ENCODE assay signal across 10 mouse cellular contexts in the genomic region with DNA sequence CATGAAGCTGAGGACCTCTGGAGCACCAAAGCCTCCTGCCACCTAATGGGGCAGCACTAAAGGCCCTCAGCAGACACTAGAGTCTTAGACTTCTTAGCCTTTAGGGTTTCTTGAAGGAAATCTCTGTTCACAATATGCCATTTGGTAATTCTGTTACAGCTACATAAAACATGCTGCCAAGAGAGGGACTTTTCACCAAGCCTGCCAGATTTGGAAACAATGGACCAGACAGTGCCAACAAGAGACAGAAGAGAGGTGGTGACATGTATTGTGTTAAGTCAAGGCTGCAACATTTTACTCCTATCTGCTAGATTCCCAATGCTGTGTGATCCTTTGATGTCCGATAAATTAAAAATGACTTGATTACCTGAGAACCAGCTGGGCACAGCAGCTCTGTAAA.
A peak's percentile ranks its signal among the peaks of the same experiment; 100 is the strongest.
DNase-seq lines count a peak whose midpoint lies in the region.
"Had no signal": no experiment of that assay in that cellular context is flagged by ENCODE, and none has a peak within 500 bp of the region (broad histone marks: within the 10 kb centered on the region; RNA-seq: fewer than 3 reads in every experiment).

No protein-coding gene starts in this region.

- DNase-seq in cerebellum, adult 8-10 months: peak; percentile 34
- no peak for DNase-seq in cerebellum, adult 11 months
- peak; percentile 3 for DNase-seq in kidney, adult 11 months
- no peak for DNase-seq in kidney, postnatal 4 days
- peak; percentile 3 for DNase-seq in lung, postnatal 36 days
- no peak for DNase-seq in lung, postnatal 25 days (ENCODE audit: low spot score)
- DNase-seq in gastrocnemius, adult 18-20 months (ENCODE audit: low spot score): no peak
- DNase-seq: kidney, postnatal 10 days; liver; spleen, adult 18-20 months had no signal

Comparison
In these comparisons a context has a peak if more than half of its experiments do, and no peak if none do; other contexts are left out.
1. DNase-seq: peak in cerebellum, adult 8-10 months (single experiment), kidney, adult 11 months (single experiment) and lung, postnatal 36 days (single experiment); none in cerebellum, adult 11 months (single experiment), kidney, postnatal 4 days (0 of 2), lung, postnatal 25 days (single experiment) and gastrocnemius, adult 18-20 months (single experiment).